7 mouse cellular contexts compared by ENCODE assay signal in the genomic region with DNA sequence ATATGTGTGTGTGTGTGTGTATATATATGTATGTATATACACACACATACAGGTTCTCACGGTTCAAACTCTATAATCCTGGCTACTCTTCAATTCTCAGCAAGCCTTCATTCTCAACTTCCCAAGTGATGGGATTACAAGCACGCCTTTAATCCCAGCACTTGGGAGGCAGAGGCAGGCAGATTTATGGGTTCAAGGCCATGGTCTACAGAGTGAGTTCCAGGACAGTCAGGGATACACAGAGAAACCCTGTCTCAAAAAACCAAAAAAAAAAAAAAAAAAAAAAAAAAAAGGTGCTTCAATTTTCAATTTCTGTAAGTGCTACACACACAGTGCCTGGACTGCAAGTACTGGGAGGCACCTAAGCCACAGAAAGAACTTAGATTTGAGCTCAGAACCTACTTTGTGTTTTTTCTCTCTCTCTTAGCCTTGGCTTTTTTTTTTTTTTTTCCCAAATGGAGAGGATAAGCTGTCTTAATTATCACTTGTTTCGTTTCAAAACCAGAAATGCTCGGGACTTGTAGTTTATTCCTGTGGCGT. TPM values are rescaled to one million over a fixed set of nuclear protein-coding genes. Genes with fewer than 3 reads are reported as not detected.
DNase-seq lines count a peak whose midpoint lies in the region; ATAC-seq and TF ChIP-seq lines count a peak whose summit lies in the region.

No protein-coding gene starts in this region.

- DNase-seq in lung, embryonic 14.5 days, result no peak
- no peak for DNase-seq in lung, adult 18-20 months
- DNase-seq in retina, embryonic 14.5 days (ENCODE audit: low spot score), result no peak
- DNase-seq in left cerebral cortex, adult 9 months (ENCODE audit: low spot score in 2 of 2), result no peak

- H3K4me2 ChIP-seq in lung, embryonic 14.5 days, result peak overlapping the region; percentile 55
- H3K4me2 ChIP-seq in embryonic facial prominence, embryonic 15.5 days (replicated peaks), result peak overlapping the region; percentile 80
- H3K4me2 ChIP-seq in intestine, postnatal 0 days (replicated peaks; ENCODE audit: low read depth), result peak overlapping the region; percentile 96
- peak overlapping the region; percentile 91 for H3K4me2 ChIP-seq in neural tube, embryonic 15.5 days

- no peaks in the 10 kb centered on the region for H3K9me3 ChIP-seq in lung, embryonic 14.5 days (ENCODE audit: low read depth, low read length)
- H3K9me3 ChIP-seq in embryonic facial prominence, embryonic 15.5 days (replicated peaks), result no peaks in the 10 kb centered on the region
- no peaks in the 10 kb centered on the region for H3K9me3 ChIP-seq in intestine, postnatal 0 days (ENCODE audit: control insufficient read depth)
- H3K9me3 ChIP-seq in neural tube, embryonic 15.5 days (replicated peaks), result no peaks in the 10 kb centered on the region

- WGBS in lung, embryonic 14.5 days, result 38% methylated on average over 5 of the region's 5 CpGs
- 46% methylated on average over 5 of the region's 5 CpGs for WGBS in embryonic facial prominence, embryonic 15.5 days
- WGBS in intestine, postnatal 0 days, result 42% methylated on average over 5 of the region's 5 CpGs
- 56% methylated on average over 5 of the region's 5 CpGs for WGBS in neural tube, embryonic 15.5 days

- peak overlapping the region; percentile 31; the same call in 1 of the 2 replicates for H3K9ac ChIP-seq in lung, embryonic 14.5 days
- H3K9ac ChIP-seq in embryonic facial prominence, embryonic 15.5 days, result no peak overlapping the region
- no peak overlapping the region for H3K9ac ChIP-seq in intestine, postnatal 0 days (ENCODE audit: low read depth, low read length)
- peak overlapping the region; percentile 57 for H3K9ac ChIP-seq in neural tube, embryonic 15.5 days (replicated peaks)

- H3K4me3 ChIP-seq in lung, embryonic 14.5 days (ENCODE audit: low read depth, low read length), result peak overlapping the region; percentile 77
- peak overlapping the region; percentile 80 for H3K4me3 ChIP-seq in embryonic facial prominence, embryonic 15.5 days (replicated peaks)
- H3K4me3 ChIP-seq in intestine, postnatal 0 days (ENCODE audit: low read depth, low read length), result peak overlapping the region; percentile 71
- peak overlapping the region; percentile 60 for H3K4me3 ChIP-seq in neural tube, embryonic 15.5 days (replicated peaks)

- H3K27me3 ChIP-seq in lung, embryonic 14.5 days (ENCODE audit: insufficient read depth, low read length), result no peaks in the 10 kb centered on the region
- no peaks in the 10 kb centered on the region for H3K27me3 ChIP-seq in embryonic facial prominence, embryonic 15.5 days
- no peaks in the 10 kb centered on the region for H3K27me3 ChIP-seq in intestine, postnatal 0 days (replicated peaks; ENCODE audit: control insufficient read depth, insufficient read depth, low read length)
- H3K27me3 ChIP-seq in neural tube, embryonic 15.5 days (replicated peaks), result no peaks in the 10 kb centered on the region

- ATAC-seq in lung, embryonic 14.5 days (ENCODE audit: insufficient read depth), result no peak
- ATAC-seq in embryonic facial prominence, embryonic 15.5 days (ENCODE audit: insufficient number of reproducible peaks, low FRiP score, low TSS enrichment, low read depth), result no peak
- ATAC-seq in intestine, postnatal 0 days, result no peak
- ATAC-seq in neural tube, embryonic 15.5 days (ENCODE audit: low FRiP score), result no peak

- H3K27ac ChIP-seq in lung, embryonic 14.5 days (ENCODE audit: low read depth), result peak overlapping the region; percentile 51
- H3K27ac ChIP-seq in embryonic facial prominence, embryonic 15.5 days (replicated peaks), result peak overlapping the region; percentile 92
- 0 out of 2 replicates have a peak overlapping the region, but pooled peaks have one; percentile 68 for H3K27ac ChIP-seq in intestine, postnatal 0 days (ENCODE audit: low read depth, low read length)
- H3K27ac ChIP-seq in neural tube, embryonic 15.5 days (replicated peaks), result peak overlapping the region; percentile 77

- H3K36me3 ChIP-seq in lung, embryonic 14.5 days (ENCODE audit: insufficient read depth), result no peaks in the 10 kb centered on the region
- no peaks in the 10 kb centered on the region for H3K36me3 ChIP-seq in embryonic facial prominence, embryonic 15.5 days
- H3K36me3 ChIP-seq in intestine, postnatal 0 days (ENCODE audit: control insufficient read depth, insufficient read depth), result no peaks in the 10 kb centered on the region
- H3K36me3 ChIP-seq in neural tube, embryonic 15.5 days, result no peaks in the 10 kb centered on the region

- TF ChIP-seq CTCF in lung, embryonic 14.5 days (IDR thresholded peaks at IDR 0.05; ENCODE audit: low read depth), result no peak
- TF ChIP-seq CTCF in intestine, postnatal 0 days (IDR thresholded peaks at IDR 0.05; ENCODE audit: low read depth), result no peak

- no peaks in the 10 kb centered on the region for H3K4me1 ChIP-seq in lung, embryonic 14.5 days (ENCODE audit: insufficient read depth)
- H3K4me1 ChIP-seq in embryonic facial prominence, embryonic 15.5 days, result peaks cover 16% of the 10 kb centered on the region
- no peaks in the 10 kb centered on the region for H3K4me1 ChIP-seq in intestine, postnatal 0 days (replicated peaks; ENCODE audit: control insufficient read depth, insufficient read depth, low read length)
- H3K4me1 ChIP-seq in neural tube, embryonic 15.5 days, result peaks cover 20% of the 10 kb centered on the region

RNA-seq across cellular contexts. Expression of gene Nab2, which starts 7.6 kb away (rescaled TPM):
- polyA plus RNA-seq in lung, embryonic 14.5 days (2014; fragmentation: Nextera tagmentation; extraction: Ambion mirVana), result 11.6 and 13.5 TPM in 2 replicates
- 30.8 and 33.2 TPM in 2 replicates for polyA plus RNA-seq in embryonic facial prominence, embryonic 15.5 days (2015; fragmentation: Nextera tagmentation; extraction: Ambion mirVana)
- polyA plus RNA-seq in intestine, postnatal 0 days (2015; fragmentation: Nextera tagmentation; extraction: Ambion mirVana), result 3.9 and 4.2 TPM in 2 replicates
- 2.5 and 4.8 TPM in 2 replicates for polyA plus RNA-seq in neural tube, embryonic 15.5 days (2015; fragmentation: Nextera tagmentation; extraction: Ambion mirVana)

RNA-seq across cellular contexts. Expression of gene Nemp1, which starts 9.2 kb away (rescaled TPM):
- 11.2 and 13.2 TPM in 2 replicates for polyA plus RNA-seq in lung, embryonic 14.5 days (2014; fragmentation: Nextera tagmentation; extraction: Ambion mirVana)
- 10.1 and 11.3 TPM in 2 replicates for polyA plus RNA-seq in embryonic facial prominence, embryonic 15.5 days (2015; fragmentation: Nextera tagmentation; extraction: Ambion mirVana)
- polyA plus RNA-seq in intestine, postnatal 0 days (2015; fragmentation: Nextera tagmentation; extraction: Ambion mirVana), result 2.9 and 3.2 TPM in 2 replicates
- 3.4 and 4.7 TPM in 2 replicates for polyA plus RNA-seq in neural tube, embryonic 15.5 days (2015; fragmentation: Nextera tagmentation; extraction: Ambion mirVana)

RNA-seq across cellular contexts. Expression of gene Myo1a, which starts 29.0 kb away (rescaled TPM):
- polyA plus RNA-seq in lung, embryonic 14.5 days (2014; fragmentation: Nextera tagmentation; extraction: Ambion mirVana), result 0.23 and 0.28 TPM in 2 replicates
- polyA plus RNA-seq in embryonic facial prominence, embryonic 15.5 days (2015; fragmentation: Nextera tagmentation; extraction: Ambion mirVana), result 0.49 and 0.57 TPM in 2 replicates
- polyA plus RNA-seq in intestine, postnatal 0 days (2015; fragmentation: Nextera tagmentation; extraction: Ambion mirVana), result 73.8 and 80.3 TPM in 2 replicates
- 1.2 and 2.1 TPM in 2 replicates for polyA plus RNA-seq in neural tube, embryonic 15.5 days (2015; fragmentation: Nextera tagmentation; extraction: Ambion mirVana)

RNA-seq across cellular contexts. Expression of gene Stat6, which starts 33.1 kb away (rescaled TPM):
- 27.8 and 28.1 TPM in 2 replicates for polyA plus RNA-seq in lung, embryonic 14.5 days (2014; fragmentation: Nextera tagmentation; extraction: Ambion mirVana)
- 35.3 and 36.2 TPM in 2 replicates for polyA plus RNA-seq in embryonic facial prominence, embryonic 15.5 days (2015; fragmentation: Nextera tagmentation; extraction: Ambion mirVana)
- polyA plus RNA-seq in intestine, postnatal 0 days (2015; fragmentation: Nextera tagmentation; extraction: Ambion mirVana), result 27.1 and 29.2 TPM in 2 replicates
- polyA plus RNA-seq in neural tube, embryonic 15.5 days (2015; fragmentation: Nextera tagmentation; extraction: Ambion mirVana), result 5.0 and 11.5 TPM in 2 replicates

RNA-seq across cellular contexts. Expression of gene Tac2, which starts 48.3 kb away (rescaled TPM):
- not detected in 2 replicates for polyA plus RNA-seq in lung, embryonic 14.5 days (2014; fragmentation: Nextera tagmentation; extraction: Ambion mirVana)
- 0.25 TPM in 1 of 2 replicates, not detected in the other for polyA plus RNA-seq in embryonic facial prominence, embryonic 15.5 days (2015; fragmentation: Nextera tagmentation; extraction: Ambion mirVana)
- polyA plus RNA-seq in intestine, postnatal 0 days (2015; fragmentation: Nextera tagmentation; extraction: Ambion mirVana), result not detected in 2 replicates
- 0.56 and 0.75 TPM in 2 replicates for polyA plus RNA-seq in neural tube, embryonic 15.5 days (2015; fragmentation: Nextera tagmentation; extraction: Ambion mirVana)

Comparison
In these comparisons a context has a peak if more than half of its experiments do, and no peak if none do; other contexts are left out.
1. H3K9ac ChIP-seq: peak in lung, embryonic 14.5 days (single experiment) and neural tube, embryonic 15.5 days (single experiment); none in embryonic facial prominence, embryonic 15.5 days (single experiment) and intestine, postnatal 0 days (single experiment).
2. RNA of gene Myo1a, which starts 29.0 kb away (polyA plus RNA-seq): 73.8 to 80.3 TPM in intestine, postnatal 0 days; 1.2 to 2.1 TPM in neural tube, embryonic 15.5 days, 0.49 to 0.57 TPM in embryonic facial prominence, embryonic 15.5 days and 0.23 to 0.28 TPM in lung, embryonic 14.5 days; every median in the first group is over 10 times any median in the second.
3. Peak in every context shown above with its lines, with median percentiles within 50 percentile points of each other: H3K27ac ChIP-seq, H3K4me2 ChIP-seq and H3K4me3 ChIP-seq.